Mouse (Mus musculus) cerebellum, adult 11-12 months (tissue): ENCODE data around the gene Fam204a.

Experiments
- DNase-seq: peaks from one replicate; pipeline ENCODE4 v3.0.0; 2022

Fam204a gene

DNA sequence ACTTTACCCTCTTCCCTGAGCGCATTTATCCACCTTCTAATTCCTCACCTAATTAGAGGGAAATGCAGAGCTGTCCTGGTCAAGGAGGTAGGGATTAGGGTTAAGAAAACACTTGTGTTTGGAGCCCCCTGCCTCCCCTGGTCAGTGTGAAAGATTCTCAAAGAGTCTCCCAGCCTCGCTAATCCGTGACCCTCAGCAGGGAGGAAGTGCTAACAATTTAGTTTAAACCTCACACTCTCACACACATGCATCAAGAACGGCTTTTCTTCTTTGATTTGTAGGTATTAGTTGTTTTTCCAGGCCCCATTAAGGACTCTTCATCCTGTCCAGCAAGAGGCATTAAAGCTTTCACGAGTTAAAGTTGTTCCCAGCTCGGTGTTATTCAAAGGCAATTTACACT, 66.7 kb downstream of the Fam204a start:
- DNase-seq = no peak

DNA sequence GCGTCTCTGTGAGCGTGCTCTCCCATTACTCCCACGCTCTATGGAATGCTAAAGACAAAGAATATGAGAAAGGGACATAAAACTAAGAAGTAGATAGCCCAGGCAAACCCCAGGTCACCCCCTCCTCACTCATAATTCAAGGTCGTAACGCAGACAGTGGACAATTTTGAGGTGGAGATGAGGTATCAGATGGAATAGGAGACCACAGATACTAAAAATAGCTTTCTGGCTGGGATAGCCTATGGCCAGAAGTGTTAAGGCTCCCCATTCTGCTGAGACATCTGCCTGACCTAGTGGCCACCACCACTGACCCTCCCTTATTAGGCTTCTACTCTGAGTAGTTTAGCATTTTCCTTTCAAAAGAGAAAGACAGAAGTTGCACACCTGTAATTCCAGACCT, 71.2 kb downstream of the Fam204a start:
- DNase-seq = no peak

DNA sequence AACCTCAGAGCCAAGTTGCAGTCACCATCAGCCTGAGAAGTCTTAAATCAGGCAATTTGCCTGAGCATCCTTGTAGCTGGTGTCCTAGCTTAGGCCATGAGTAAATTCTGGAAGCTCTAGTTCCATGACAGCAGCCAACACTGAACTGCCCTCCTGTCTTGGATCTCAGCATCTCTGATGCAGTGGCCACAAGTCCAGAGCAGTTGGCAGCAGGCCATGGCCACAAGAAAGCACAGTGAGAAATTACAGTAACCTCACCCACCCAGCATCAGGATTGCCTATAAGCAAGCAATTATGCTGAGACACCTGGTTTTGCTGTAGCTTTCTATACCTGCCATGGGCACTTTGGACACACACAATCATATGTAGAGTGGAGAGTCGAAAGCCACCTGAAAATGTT, 73.4 kb downstream of the Fam204a start:
- no peak for DNase-seq

DNA sequence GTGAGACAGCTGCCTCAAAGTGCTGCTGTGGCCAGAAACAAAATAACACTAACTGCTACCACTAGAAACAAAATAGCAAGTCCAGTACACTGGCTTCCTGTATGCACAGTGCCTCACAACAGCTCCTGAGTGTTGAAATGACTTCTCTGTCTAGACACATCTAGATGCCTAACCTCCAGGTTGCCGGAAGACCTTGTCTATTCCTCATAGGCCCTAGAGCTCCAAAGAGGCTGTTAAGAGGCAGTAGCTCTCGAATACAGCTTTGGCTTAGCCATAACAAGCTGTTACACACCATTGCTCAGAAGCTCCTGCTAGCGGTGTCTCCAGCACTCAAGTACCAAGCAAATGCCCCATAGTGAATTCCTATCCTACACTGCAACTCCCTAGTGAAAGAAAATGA, 76.4 kb downstream of the Fam204a start:
- DNase-seq = no peak

DNA sequence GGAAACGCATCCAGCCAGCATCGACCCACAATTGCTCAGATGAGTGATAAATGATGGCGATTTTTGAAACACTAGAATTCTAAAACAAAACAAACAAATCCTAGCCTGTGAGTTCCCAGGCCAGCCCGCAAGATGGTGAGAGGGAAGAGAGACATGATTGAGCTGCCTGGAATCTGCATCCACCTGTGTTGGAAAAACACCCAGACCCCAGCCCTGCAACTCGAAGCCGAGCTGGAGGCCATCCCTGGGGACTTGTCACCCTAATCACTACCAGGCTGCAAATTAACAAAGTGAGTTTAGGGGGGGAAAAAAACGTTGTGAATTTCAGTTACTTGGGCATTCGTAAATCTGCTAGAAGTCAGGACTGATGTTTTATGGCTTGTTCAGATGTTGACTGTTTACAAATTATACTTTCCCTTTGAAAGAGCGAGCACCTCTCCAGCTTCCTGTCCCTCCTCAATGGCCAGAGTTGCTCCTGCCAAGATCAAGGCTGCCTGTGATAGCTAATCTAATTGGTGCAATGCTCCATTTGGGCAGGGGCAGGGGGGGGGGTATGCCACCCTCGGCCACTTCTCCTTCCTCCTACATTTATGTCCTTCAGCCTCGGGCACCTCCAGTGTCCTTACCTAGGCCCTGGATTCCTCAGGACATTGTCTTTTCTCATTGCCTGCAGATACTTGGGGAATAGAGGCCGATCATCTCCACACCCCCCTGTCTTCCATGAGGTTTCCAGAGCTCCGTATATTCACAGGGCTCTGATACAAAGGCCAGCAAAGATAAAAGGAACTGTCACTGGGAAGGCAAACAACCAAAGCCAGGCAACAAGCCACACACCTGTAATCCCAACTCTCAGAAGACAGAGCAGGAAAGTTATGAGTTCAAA, 77.2 kb downstream of the Fam204a start:
- DNase-seq = no peak
